Mouse (Mus musculus) liver, postnatal 0 days (tissue): ENCODE results near the gene Churc1. TPM values are rescaled to one million over a fixed set of nuclear protein-coding genes. Genes with fewer than 3 reads are reported as not detected.
A peak's percentile ranks its signal among the peaks of the same experiment; 100 is the strongest.

Source experiments
- ATAC-seq: fragments of 200-750 bp; cut with Nextera tagmentation; 2 replicates; pipeline ENCODE4 v1.8.0; 2017; ENCODE audit warnings: mild to moderate bottlenecking, moderate library complexity
- DNase-seq: peaks from one replicate; pipeline ENCODE4 v3.0.0-alpha.2; 2016
- H3K27ac ChIP-seq: fragments of 300-500 bp; sonication (generic); 2 replicates; pipeline ENCODE4 v1.5.1; 2014; ENCODE audit warnings: antibody characterized with exemption, moderate library complexity, mild to moderate bottlenecking, low read depth
- H3K27me3 ChIP-seq: fragments of 300-500 bp; sonication (generic); 2 replicates; pipeline ENCODE4 v1.6.1; 2014; ENCODE audit warnings: low read length, control low read depth, mixed read lengths; ENCODE audit not compliant: insufficient read depth
- H3K36me3 ChIP-seq: fragments of 300-500 bp; sonication (generic); replicated peaks from 2 replicates; pipeline ENCODE4 v1.6.1; 2014; ENCODE audit warnings: mild to moderate bottlenecking, control low read depth, low read length, moderate library complexity, mixed read lengths; ENCODE audit not compliant: insufficient read depth
- H3K4me1 ChIP-seq: fragments of 300-500 bp; sonication (generic); 2 replicates; pipeline ENCODE4 v1.6.1; 2014; ENCODE audit warnings: antibody characterized with exemption, mild to moderate bottlenecking, control low read depth; ENCODE audit not compliant: insufficient read depth
- H3K4me2 ChIP-seq: fragments of 300-500 bp; sonication (generic); 2 replicates; pipeline ENCODE4 v1.6.1; 2014; ENCODE audit warnings: low read depth, mild to moderate bottlenecking, low read length, moderate library complexity, mixed read lengths
- H3K4me3 ChIP-seq: fragments of 300-500 bp; sonication (generic); 2 replicates; pipeline ENCODE4 v1.5.1; 2014; ENCODE audit warnings: low read depth, low read length
- H3K9ac ChIP-seq: fragments of 300-500 bp; sonication (generic); replicated peaks from 2 replicates; pipeline ENCODE4 v1.6.1; 2014; ENCODE audit warnings: mild to moderate bottlenecking, moderate library complexity
- H3K9me3 ChIP-seq: fragments of 300-500 bp; sonication (generic); 2 replicates; pipeline ENCODE4 v1.6.1; 2016; ENCODE audit warnings: mild to moderate bottlenecking, control low read depth, low read length, mixed read lengths
- CTCF ChIP-seq: sonication (generic); IDR thresholded peaks from 2 replicates; pipeline ENCODE4 v1.5.1; 2016; ENCODE audit warnings: antibody characterized with exemption, low read depth
- EP300 ChIP-seq: IDR thresholded peaks from 2 replicates; pipeline ENCODE4 v1.6.1; 2016; ENCODE audit warnings: antibody characterized with exemption, low read depth, mild to moderate bottlenecking
- WGBS: fragments of 180-500 bp; shearing (Covaris S2); extraction: QIAGEN DNeasy Blood & Tissue Kit; methylation state at CpG from one replicate; pipeline ENCODE4 v1.1.7; 2014; ENCODE audit not compliant: insufficient replicate concordance; 5-methylcytosine and 5-hydroxymethylcytosine counted together
- polyA plus RNA-seq: library from polyadenylated mRNA; unstranded; fragments of >200 nt; fragmentation: Nextera tagmentation; extraction: Ambion mirVana; gene quantifications from 2 replicates; pipeline ENCODE4 v1.2.1, GENCODE M21; 2015

The Churc1 gene
- polyA plus RNA-seq, 1 experiment from 2014 or later = 92.7 TPM

DNA sequence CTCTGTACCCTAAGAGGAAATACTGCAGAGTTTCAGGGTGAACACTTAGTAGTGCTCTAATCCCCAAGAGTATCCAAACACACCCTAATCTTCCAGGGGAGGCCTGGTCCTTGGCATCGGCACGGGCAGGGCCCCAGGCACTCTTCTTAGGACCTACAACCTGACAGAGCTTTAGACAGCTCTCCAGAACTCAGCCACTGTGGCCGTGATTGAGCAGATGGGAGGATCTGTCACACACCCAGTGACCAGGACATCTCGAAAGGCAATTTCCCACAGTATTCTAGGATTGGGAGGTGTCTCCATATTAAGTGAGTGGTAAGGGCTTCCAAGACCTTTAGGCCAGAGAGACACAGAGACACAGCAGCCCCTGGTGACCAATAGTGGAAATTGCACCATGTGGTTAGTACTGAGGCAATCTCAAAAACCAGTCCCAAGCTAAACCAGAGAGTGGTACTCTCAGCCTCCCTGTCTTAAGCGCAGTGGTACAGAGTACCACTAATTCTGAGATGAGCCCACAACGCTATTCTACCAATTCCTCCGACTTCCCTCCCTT lies 38.4 kb downstream of the Churc1 start:
- DNase-seq (peak; percentile 51), ATAC-seq (no peak)
- WGBS = 51% methylated on average over 7 of the region's 7 CpGs
- TF ChIP-seq CTCF (peak; percentile 87), EP300 (no peak)
- Histone ChIP-seq H3K4me3 (no peak overlapping the region), H3K9me3 (no peaks in the 10 kb centered on the region), H3K27me3 (no peaks in the 10 kb centered on the region), H3K4me1 (no peaks in the 10 kb centered on the region), H3K36me3 (no peaks in the 10 kb centered on the region), H3K27ac (no peak overlapping the region), H3K9ac (no peak overlapping the region), H3K4me2 (no peak overlapping the region)

DNA sequence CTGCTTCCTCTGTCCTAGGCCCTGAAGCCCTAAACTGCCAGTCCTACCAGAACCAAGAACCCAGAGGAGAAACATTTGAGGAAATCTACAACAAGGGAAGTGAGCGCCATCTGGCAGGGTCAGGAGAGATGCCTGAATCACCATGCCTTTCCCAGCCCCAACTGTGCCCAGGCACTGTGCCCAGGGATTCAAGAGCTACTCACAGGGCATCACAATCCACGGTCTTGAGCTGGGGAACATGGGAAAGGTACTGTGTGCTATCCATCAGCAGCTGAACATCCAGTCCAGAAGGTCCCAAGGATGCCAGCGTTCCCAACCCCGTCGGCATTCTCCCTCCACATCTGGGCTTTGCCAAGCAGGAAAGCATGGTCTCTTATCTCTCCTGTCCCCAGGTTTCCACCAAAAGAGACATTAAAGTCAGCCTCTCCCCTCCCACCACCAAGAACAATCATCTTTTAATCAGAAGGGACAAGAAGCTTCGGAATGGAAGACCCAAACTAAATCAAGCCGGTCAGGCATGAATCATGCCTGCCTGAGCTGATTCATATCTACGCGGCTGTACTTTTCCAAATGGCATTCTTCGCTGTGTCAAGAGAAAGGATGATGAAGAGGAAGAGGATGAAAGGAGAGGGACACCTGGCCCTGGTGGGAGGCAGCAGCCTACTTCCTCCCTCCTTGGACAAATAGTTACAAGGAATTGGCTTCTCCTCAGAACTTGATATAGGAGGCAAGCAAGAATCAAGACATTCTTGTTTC lies 39.9 kb downstream of the Churc1 start:
- DNase-seq (no peak), ATAC-seq (no peak)
- Histone ChIP-seq H3K27me3 (no peaks in the 10 kb centered on the region), H3K27ac (no peak overlapping the region), H3K9me3 (no peaks in the 10 kb centered on the region), H3K9ac (no peak overlapping the region), H3K4me3 (no peak overlapping the region), H3K4me2 (no peak overlapping the region), H3K36me3 (no peaks in the 10 kb centered on the region), H3K4me1 (no peaks in the 10 kb centered on the region)
- 88% methylated on average over 10 of the region's 10 CpGs for WGBS
- TF ChIP-seq EP300 = no peak
- no peak for TF ChIP-seq CTCF

DNA sequence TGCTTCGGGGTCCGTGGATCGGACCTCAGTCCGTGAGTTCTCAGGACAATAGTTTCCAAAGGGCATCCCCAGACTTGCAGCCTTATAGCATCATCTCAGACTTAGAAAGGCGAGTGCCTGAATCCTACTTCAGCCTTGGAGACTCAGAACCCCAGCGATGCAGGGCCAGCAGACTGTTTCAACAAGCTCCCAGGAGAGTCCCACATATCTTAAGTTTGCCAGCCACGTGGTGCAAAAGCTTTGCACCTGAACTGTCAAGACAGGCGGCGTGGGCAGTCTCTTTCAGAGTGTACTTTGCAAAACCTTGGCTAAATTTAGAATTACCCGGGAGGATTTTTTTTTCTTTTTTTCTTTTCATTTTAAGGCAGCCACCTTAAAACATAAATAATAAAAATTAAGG lies 42.5 kb downstream of the Churc1 start:
- no peak overlapping the region for H3K4me3 ChIP-seq
- H3K9ac ChIP-seq = no peak overlapping the region
- H3K27ac ChIP-seq = no peak overlapping the region
- H3K4me1 ChIP-seq = no peaks in the 10 kb centered on the region
- WGBS = 71% methylated on average over 10 of the region's 10 CpGs
- no peak for ATAC-seq
- no peak overlapping the region for H3K4me2 ChIP-seq
- DNase-seq = no peak
- no peak for TF ChIP-seq EP300
- TF ChIP-seq CTCF = no peak
- H3K27me3 ChIP-seq = no peaks in the 10 kb centered on the region
- H3K36me3 ChIP-seq = no peaks in the 10 kb centered on the region
- H3K9me3 ChIP-seq = no peaks in the 10 kb centered on the region

DNA sequence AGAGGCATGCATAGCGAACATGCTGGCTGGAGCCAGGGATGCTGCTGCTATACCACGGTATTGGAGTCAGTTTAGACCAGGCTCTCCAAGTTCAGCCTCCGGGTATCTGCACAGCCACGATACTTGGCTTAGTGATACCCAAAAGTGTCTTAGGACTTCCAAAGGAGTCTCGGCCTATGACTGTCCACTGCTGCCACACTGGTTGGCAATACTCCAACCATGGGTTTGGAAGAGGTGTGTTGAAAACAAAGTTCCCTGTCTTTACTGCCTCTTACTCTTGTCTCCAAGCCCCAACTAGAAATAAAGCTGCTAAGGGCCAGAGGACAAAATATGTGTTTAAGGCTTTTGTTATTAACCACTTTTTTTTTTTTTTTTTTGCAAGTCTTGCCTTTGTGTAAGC lies 45.2 kb downstream of the Churc1 start:
- TF ChIP-seq EP300 (no peak), CTCF (no peak)
- H3K9me3 ChIP-seq = no peaks in the 10 kb centered on the region
- no peak overlapping the region for H3K27ac ChIP-seq
- no peaks in the 10 kb centered on the region for H3K36me3 ChIP-seq
- DNase-seq (no peak), ATAC-seq (no peak)
- no peak overlapping the region for H3K9ac ChIP-seq
- no peaks in the 10 kb centered on the region for H3K4me1 ChIP-seq
- no peaks in the 10 kb centered on the region for H3K27me3 ChIP-seq
- H3K4me3 ChIP-seq = no peak overlapping the region
- no peak overlapping the region for H3K4me2 ChIP-seq
- 84% methylated on average over 5 of the region's 5 CpGs for WGBS

DNA sequence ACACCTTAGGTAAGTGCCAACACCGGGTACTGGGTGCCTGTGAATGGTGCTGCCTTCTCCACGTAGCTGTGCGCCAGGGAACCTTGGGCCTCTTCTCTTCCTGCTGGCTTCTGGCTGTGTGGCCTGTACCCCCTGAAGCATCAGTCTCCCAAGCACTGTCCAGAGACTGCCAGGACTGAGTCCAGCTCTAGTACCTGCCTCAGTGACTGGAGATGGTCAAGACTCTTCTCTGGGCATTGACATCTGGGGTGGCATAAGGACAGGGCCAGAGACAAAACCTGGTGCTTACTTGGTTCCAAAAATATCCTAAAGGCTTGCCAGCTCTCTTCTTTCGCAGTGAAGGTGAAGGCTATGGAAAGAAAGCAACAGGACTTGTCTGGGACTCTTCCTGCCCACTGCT lies 45.7 kb downstream of the Churc1 start:
- no peak overlapping the region for H3K4me3 ChIP-seq
- TF ChIP-seq CTCF = no peak
- no peak for TF ChIP-seq EP300
- H3K4me1 ChIP-seq = no peaks in the 10 kb centered on the region
- ATAC-seq = no peak
- H3K9me3 ChIP-seq = no peaks in the 10 kb centered on the region
- DNase-seq = no peak
- H3K27ac ChIP-seq = no peak overlapping the region
- H3K4me2 ChIP-seq = no peak overlapping the region
- H3K36me3 ChIP-seq = no peaks in the 10 kb centered on the region
- 81% methylated on average over 4 of the region's 4 CpGs for WGBS
- H3K9ac ChIP-seq = no peak overlapping the region
- no peaks in the 10 kb centered on the region; the same call in 1 of the 2 replicates for H3K27me3 ChIP-seq

DNA sequence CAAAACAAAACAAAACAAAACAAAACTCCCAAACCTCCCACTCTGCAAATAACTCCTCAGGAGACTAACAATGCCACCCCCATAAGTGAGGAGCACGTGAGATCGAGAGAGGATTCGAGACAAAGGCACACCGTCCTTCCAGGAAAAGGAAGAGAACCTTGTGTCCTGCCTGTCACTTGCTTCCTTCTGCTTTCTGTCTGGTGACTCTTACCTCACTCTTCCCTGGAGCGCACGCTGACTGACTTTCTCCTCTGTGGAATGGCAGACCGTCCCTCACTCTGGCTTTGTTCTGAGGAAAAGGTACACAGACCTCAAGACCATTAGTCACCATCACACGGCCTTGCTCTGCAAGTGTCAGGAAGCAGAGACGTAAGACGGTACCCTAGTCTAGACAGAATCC lies 48.2 kb downstream of the Churc1 start:
- Histone ChIP-seq H3K9me3 (no peaks in the 10 kb centered on the region), H3K9ac (no peak overlapping the region), H3K27ac (no peak overlapping the region), H3K36me3 (no peaks in the 10 kb centered on the region), H3K27me3 (no peaks in the 10 kb centered on the region; the same call in 1 of the 2 replicates), H3K4me3 (no peak overlapping the region), H3K4me2 (no peak overlapping the region), H3K4me1 (no peaks in the 10 kb centered on the region)
- DNase-seq (no peak), ATAC-seq (no peak)
- 41% methylated on average over 10 of the region's 10 CpGs for WGBS
- TF ChIP-seq EP300 = no peak
- TF ChIP-seq CTCF = no peak
